Mouse (Mus musculus): ENCODE results near the gene Trak1.

DNA sequence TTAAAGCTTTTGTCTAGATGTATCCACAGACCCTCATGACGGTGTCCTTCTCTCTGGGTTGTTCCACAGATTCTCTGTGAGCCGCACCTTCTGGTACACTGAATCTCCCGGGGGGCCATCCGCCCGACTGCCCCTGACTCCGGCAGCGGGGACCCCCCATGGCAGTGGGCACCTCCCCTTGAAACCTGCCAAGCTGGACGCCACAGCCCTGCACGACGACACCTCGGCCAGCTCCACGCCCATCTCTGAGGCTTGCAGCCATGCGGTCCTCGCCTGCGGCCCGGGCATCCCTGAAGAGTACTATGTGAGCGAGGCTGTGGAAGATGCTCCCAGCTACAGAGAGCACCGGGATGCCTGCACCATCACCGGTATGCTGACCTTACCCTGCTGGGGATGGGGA lies 66.6 kb downstream of the Trak1 start:
- TF ChIP-seq CTCF (IDR thresholded peaks at IDR 0.05; ENCODE audit: borderline replicate concordance, insufficient read depth, low read length) (no peak), POLR2A (IDR thresholded peaks at IDR 0.05; ENCODE audit: low read depth, low read length) (no peak)
